Mouse (Mus musculus): ENCODE results near the gene Gkn2. TPM values are rescaled to one million over a fixed set of nuclear protein-coding genes. Genes with fewer than 3 reads are reported as not detected.
A peak's percentile ranks its signal among the peaks of the same experiment; 100 is the strongest.

Gene Gkn2
- not detected for total RNA-seq (2021)
- long read RNA-seq, experiment 1, result 0 reads
- long read RNA-seq, experiment 2, result 0 reads

DNA sequence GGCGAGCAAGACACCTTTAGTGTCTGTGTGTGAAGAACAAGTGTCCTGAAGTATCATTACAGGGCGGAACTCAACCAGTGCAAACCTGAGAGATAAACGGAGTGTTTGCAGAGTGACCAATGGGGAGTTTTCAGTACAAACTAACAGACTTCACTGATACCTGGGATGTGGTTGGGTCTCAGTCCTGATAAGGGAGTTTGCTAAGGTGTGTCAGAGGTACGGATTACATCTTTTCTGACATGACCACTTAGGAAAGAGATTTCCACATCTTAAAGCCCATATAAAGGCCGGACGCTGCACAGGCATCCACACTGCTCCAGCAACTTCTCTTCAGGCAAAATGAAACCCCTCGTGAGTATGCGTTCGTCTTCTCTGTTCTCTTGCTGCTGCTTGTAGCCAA lies at the start of gene Gkn2:
Gkn2 (plus strand) TSS at position 301 of the 400 bp plus-strand sequence.
- no peak within 1 kb of the TSS for H3K27ac ChIP-seq
- intact Hi-C loops (cut with DNase I), result no loop called here
- no peak for TF ChIP-seq CTCF (IDR thresholded peaks at IDR 0.05)
- H3K4me3 ChIP-seq, result no peak within 1 kb of the TSS
- no peak for DNase-seq

GRCm38 (mm10) chr6:87323381-87323780 lies 49.8 kb upstream of the Gkn2 start:
- H3K4me3 ChIP-seq, result no peak overlapping the region
- peak overlapping the region; percentile 16; the same call in 1 of the 2 replicates for H3K27ac ChIP-seq
- intact Hi-C loops (cut with DNase I), result loop anchor here (1.0 kb wide), 1 partner anchor 222 kb away; no protein-coding TSS in a partner anchor
- DNase-seq, result peak; percentile 48
- TF ChIP-seq CTCF (IDR thresholded peaks at IDR 0.05), result peak; percentile 73

DNA sequence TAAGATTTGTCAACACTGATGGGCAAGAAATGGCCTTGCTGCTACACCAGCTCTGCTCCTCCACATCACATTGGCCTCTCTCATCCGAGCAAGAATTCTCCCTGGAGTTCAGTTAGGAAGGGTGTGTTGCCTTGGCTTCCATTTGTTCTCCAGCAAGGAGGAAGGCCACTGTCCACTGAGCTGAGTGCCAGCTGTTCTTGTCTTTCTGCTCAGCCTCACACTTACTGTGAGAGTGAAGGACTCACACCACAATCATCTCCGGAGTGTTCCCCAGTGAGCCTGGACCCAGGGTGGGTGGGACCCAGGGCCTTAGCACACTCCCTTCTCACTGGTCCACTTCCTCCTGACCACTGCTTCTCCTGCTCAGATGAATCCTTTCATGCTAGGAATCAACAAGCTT lies 46.2 kb upstream of the Gkn2 start:
- Histone ChIP-seq H3K4me3 (no peak overlapping the region), H3K27ac (no peak overlapping the region; the same call in 1 of the 2 replicates)
- intact Hi-C loops (cut with DNase I), result no loop called here
- DNase-seq, result no peak
- no peak for TF ChIP-seq CTCF (IDR thresholded peaks at IDR 0.05)

DNA sequence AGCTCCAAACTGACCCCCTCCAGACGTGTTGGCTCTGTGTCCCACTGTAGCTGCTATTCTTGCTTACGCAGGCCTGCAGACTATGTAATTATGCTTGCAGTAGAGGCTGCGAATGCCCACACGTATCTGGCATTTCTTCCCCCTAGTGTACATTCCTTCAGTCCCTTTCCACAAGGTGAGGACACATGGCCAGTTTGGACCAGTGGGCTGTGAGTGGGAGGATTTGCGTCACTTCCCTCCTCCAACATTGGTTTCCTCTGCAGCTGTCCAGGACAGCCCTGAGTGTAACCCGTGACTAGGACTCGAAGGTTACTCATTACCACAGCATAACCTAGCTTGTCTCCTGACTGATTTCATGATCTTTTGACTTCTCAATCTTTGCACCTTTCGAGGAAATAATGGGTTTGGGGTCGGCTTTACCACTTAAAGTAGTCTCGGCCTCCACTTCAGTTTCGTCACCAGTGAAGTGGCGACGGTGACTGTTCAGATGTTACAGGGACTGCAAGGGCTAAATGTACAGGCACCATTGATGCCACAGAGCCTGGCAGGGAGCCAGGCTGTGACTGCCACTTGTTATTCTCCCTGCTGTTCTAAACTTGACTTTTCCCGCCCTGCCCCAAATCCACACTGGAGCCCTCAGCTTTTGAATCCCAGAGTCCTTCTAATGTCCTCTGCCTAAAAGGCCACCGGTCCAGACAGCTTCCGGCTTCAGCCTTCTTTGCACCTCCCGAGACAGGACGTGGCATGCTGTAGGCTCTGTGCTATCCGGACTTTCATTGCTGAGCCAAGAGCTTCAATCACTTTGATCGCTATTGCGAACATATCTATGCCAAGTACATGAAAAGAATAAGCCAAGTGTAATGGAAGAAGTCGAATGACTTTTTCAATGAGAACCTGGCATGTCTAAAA lies 44.6 kb upstream of the Gkn2 start:
- no peak overlapping the region for H3K4me3 ChIP-seq
- no peak for TF ChIP-seq CTCF (IDR thresholded peaks at IDR 0.05)
- DNase-seq, result no peak
- intact Hi-C loops (cut with DNase I), result no loop called here
- H3K27ac ChIP-seq, result peak overlapping the region; percentile 35

- H3K4me3 ChIP-seq, result peak overlapping the region; percentile 86
- intact Hi-C loops (cut with DNase I), result no loop called here
- H3K27ac ChIP-seq, result no peak overlapping the region
- DNase-seq, result no peak
- TF ChIP-seq CTCF (IDR thresholded peaks at IDR 0.05), result no peak
Measured at GRCm38 (mm10) chr6:87332380-87332779, 40.8 kb upstream of the Gkn2 start.

- peak; percentile 62 for DNase-seq
- Histone ChIP-seq H3K4me3 (peak overlapping the region; percentile 86), H3K27ac (peak overlapping the region; percentile 88)
- intact Hi-C loops (cut with DNase I), result loop anchor here (1.0 kb wide), 1 partner anchor 233 kb away; no protein-coding TSS in a partner anchor
- peak; percentile 30; the same call in 1 of the 2 replicates for TF ChIP-seq CTCF (IDR thresholded peaks at IDR 0.05)
Measured at GRCm38 (mm10) chr6:87334361-87335090, 38.6 kb upstream of the Gkn2 start.

DNA sequence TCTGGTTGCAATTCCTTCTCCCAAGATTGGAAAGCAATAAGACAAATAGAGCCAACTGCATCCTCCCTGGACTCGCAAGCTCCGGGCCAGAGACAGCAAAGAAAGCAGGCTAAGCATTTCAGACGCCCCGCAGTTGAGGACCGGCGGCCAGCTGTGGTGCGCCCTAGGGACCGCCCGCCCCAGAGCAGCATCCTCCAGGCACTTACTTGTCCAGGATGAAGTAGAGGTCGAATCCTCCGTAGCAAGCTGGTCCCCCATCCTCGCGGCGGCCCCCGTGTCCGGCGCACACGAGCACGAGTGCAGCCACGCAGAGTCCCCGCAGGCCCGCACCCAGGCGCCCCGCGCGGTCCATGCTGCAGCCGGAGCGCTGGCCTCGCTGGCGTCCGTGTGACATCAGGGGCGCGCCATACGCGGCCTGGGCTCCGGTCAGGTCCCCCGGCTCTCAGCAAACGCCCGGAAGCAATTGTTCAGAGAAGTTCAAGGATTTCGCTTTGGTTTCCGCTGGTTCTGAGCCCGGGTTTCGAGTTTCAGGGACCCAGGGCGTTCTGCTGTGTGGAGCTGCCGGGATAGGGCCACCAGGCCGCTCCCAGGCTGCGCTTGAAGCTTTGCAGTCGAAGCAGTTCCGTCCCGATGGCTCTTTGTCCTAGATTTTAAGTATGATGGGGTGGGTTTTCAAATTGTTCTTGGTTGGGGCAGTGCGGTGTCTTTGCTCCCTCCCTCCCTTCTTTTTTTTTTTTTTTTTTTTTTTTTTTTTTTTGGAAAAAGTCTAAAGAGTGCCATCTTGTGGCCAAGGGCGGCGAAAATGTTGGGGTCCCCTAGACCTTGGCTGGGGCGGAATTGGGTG lies 37.8 kb upstream of the Gkn2 start, which contains the start of gene Antxr1:
Antxr1 (minus strand) TSS at position 731 of the 844 bp plus-strand sequence.
- peak; percentile 64 for TF ChIP-seq CTCF (IDR thresholded peaks at IDR 0.05)
- intact Hi-C loops (cut with DNase I), result loop anchor here (1.0 kb wide), 1 partner anchor 234 kb away; no protein-coding TSS in a partner anchor

DNA sequence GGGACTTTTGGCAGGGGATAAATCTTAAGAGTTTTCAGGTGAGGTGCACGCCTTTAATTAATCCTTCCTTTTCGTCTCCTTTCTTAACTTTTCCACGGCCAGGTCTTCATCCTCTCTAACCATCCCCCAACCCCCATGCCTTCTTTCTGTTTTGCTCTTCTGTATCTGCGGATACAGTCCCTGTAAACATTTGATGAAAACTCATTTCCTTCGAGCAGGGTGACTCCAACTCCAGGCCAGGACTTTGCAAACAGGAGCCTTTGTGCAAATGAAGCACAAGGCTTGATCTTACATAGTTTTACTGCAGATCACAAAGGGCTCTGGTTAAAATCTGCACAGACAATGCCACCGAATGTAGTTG lies 37.2 kb upstream of the Gkn2 start:
- Histone ChIP-seq H3K27ac (peak overlapping the region; percentile 88), H3K4me3 (peak overlapping the region; percentile 86)
- TF ChIP-seq CTCF (IDR thresholded peaks at IDR 0.05), result no peak
- intact Hi-C loops (cut with DNase I), result loop anchor here (1.0 kb wide), 1 partner anchor 235 kb away; no protein-coding TSS in a partner anchor
- no peak for DNase-seq

More for the DNA sequence above, 37.8 kb upstream of the Gkn2 start, which contains the start of gene Antxr1:
- Histone ChIP-seq H3K27ac (peak within 1 kb of the TSS; percentile 88), H3K4me3 (peak within 1 kb of the TSS; percentile 86)
- peak; percentile 75 for DNase-seq

DNA sequence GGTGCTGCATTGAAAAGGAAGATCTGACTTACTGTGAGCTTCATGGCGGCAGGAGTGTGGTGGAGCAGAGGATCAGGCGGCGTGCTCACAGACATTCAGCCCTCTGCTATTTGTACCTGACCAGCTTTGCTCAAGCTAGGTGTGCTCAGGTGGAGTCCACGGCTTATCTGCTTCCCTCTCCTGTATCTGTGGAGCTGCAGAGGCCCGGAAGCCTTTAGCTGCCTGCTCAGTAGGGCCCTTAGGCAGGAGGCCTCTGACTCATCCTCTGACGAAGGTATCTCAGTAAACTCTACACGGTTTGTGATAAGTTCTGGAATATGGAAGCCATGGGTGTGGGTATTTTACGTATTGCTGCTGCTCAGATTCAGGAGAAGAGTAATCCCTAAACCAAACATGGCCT lies 22.3 kb upstream of the Gkn2 start, which contains the start of gene Gkn1:
Gkn1 (minus strand) TSS at position 114 of the 400 bp plus-strand sequence.
- Histone ChIP-seq H3K27ac (no peak within 1 kb of the TSS), H3K4me3 (no peak within 1 kb of the TSS)
- DNase-seq, result no peak
- intact Hi-C loops (cut with DNase I), result no loop called here
- no peak for TF ChIP-seq CTCF (IDR thresholded peaks at IDR 0.05)

DNA sequence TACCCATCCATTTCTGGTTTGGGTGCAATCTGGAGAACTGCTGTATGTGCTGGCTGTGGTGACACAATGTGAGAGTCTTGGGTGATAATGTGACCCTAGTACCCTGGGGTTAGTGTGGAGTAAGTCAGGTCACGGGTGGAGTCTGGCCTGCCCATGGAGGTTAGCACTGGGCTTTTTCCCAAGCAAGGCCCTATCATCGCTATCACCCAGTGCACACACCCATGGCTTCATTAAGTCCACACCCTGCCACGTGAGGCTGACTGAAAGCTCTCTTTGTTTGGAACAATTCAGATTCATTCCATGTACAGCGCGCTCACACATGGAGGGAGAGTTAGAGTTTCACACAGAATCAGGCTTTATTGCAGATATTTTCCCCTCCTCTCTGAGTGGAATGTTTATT lies 18.7 kb upstream of the Gkn2 start:
- no peak for TF ChIP-seq CTCF (IDR thresholded peaks at IDR 0.05)
- intact Hi-C loops (cut with DNase I), result no loop called here
- DNase-seq, result peak; percentile 45
- Histone ChIP-seq H3K27ac (peak overlapping the region; percentile 67), H3K4me3 (no peak overlapping the region)

GRCm38 (mm10) chr6:87369223-87369622 lies 3.9 kb upstream of the Gkn2 start:
- no peak for TF ChIP-seq CTCF (IDR thresholded peaks at IDR 0.05)
- no peak for DNase-seq
- intact Hi-C loops (cut with DNase I), result no loop called here
- no peak overlapping the region for H3K27ac ChIP-seq
- H3K4me3 ChIP-seq, result no peak overlapping the region
